Mouse (Mus musculus) lung, adult 18-20 months (tissue): Measurements from ENCODE around the gene Atp9a.

Experiments
- DNase-seq, 2 experiments: peaks; one replicate each; pipeline ENCODE4 v3.0.0; 2022; ENCODE audit warnings: mixed read lengths in 2 of 2

Atp9a gene

GRCm38 (mm10) chr2:168679381-168680199 lies 62.6 kb downstream of the Atp9a start:
- DNase-seq: no peak

- DNase-seq: no peak
Observed at GRCm38 (mm10) chr2:168678662-168679294, 63.4 kb downstream of the Atp9a start.

GRCm38 (mm10) chr2:168677650-168678049 lies 64.6 kb downstream of the Atp9a start:
- no peak for DNase-seq

- no peak for DNase-seq
Observed at GRCm38 (mm10) chr2:168671724-168672123, 70.5 kb downstream of the Atp9a start.

GRCm38 (mm10) chr2:168670241-168670640 lies 72.0 kb downstream of the Atp9a start:
- DNase-seq: no peak

- no peak for DNase-seq
Observed at GRCm38 (mm10) chr2:168669762-168670161, 72.4 kb downstream of the Atp9a start.

GRCm38 (mm10) chr2:168667745-168668144 lies 74.5 kb downstream of the Atp9a start:
- no peak for DNase-seq

- no peak for DNase-seq
Observed at GRCm38 (mm10) chr2:168665680-168666079, 76.5 kb downstream of the Atp9a start.

GRCm38 (mm10) chr2:168663716-168664115 lies 78.5 kb downstream of the Atp9a start:
- no peak for DNase-seq

GRCm38 (mm10) chr2:168663216-168663615 lies 79.0 kb downstream of the Atp9a start:
- no peak for DNase-seq

GRCm38 (mm10) chr2:168661802-168662201 lies 80.4 kb downstream of the Atp9a start:
- no peak for DNase-seq

- no peak for DNase-seq
Observed at GRCm38 (mm10) chr2:168660344-168660743, 81.9 kb downstream of the Atp9a start.

GRCm38 (mm10) chr2:168658551-168658950 lies 83.7 kb downstream of the Atp9a start:
- DNase-seq: no peak

- peak; percentile 42 to 55 for DNase-seq
Observed at GRCm38 (mm10) chr2:168656569-168657308, 85.5 kb downstream of the Atp9a start.

GRCm38 (mm10) chr2:168654983-168655669 lies 87.1 kb downstream of the Atp9a start:
- DNase-seq: no peak

- no peak for DNase-seq
Observed at GRCm38 (mm10) chr2:168654482-168654881, 87.7 kb downstream of the Atp9a start.

GRCm38 (mm10) chr2:168651757-168652156 lies 90.5 kb downstream of the Atp9a start:
- no peak for DNase-seq

- no peak for DNase-seq
Observed at GRCm38 (mm10) chr2:168648171-168648570, 94.0 kb downstream of the Atp9a start.

- no peak for DNase-seq
Observed at GRCm38 (mm10) chr2:168644855-168645254, 97.4 kb downstream of the Atp9a start.

- DNase-seq: no peak
Observed at GRCm38 (mm10) chr2:168643524-168644177, 98.6 kb downstream of the Atp9a start.

- DNase-seq: no peak
Observed at GRCm38 (mm10) chr2:168642187-168642586, 100.0 kb downstream of the Atp9a start.

GRCm38 (mm10) chr2:168640460-168640859 lies 101.7 kb downstream of the Atp9a start:
- DNase-seq: no peak
